Mouse (Mus musculus) gastrocnemius, adult 2 months (tissue): ENCODE data around the gene Gm11172. TPM values are rescaled to one million over a fixed set of nuclear protein-coding genes. Genes with fewer than 3 reads are reported as not detected.

Experiments used
- DNase-seq: peaks from one replicate; pipeline ENCODE4 v3.0.0; 2022
- H3K27ac ChIP-seq: fragments of 200-600 bp; 2 replicates; pipeline ENCODE4 v1.8.1; 2022; ENCODE audit warnings: mild to moderate bottlenecking
- H3K4me3 ChIP-seq: fragments of 200-600 bp; 2 replicates; pipeline ENCODE4 v1.8.1; 2022; ENCODE audit warnings: mild to moderate bottlenecking, moderate library complexity
- CTCF ChIP-seq: fragments of 200-600 bp; IDR thresholded peaks from 2 replicates; pipeline ENCODE4 v1.8.1; 2022; ENCODE audit warnings: antibody characterized with exemption, mild to moderate bottlenecking, moderate library complexity
- intact Hi-C: fragments of 180-260 bp; cut with DNase I; formaldehyde crosslinking; loops from one replicate; pipeline ENCODE4 v1.15.1; 2025
- long read RNA-seq, 2 experiments: library from polyadenylated mRNA; stranded (forward); transcript quantifications; one replicate each; pipeline ENCODE4 v2.0.0; 2021
- total RNA-seq, 2 experiments: library from RNA; stranded (reverse); gene quantifications; 2 replicates each; pipeline ENCODE4 v1.2.3; 2021

The Gm11172 gene
- not detected for total RNA-seq
- long read RNA-seq, experiment 1, result 0 reads
- long read RNA-seq, experiment 2, result 0 reads

DNA sequence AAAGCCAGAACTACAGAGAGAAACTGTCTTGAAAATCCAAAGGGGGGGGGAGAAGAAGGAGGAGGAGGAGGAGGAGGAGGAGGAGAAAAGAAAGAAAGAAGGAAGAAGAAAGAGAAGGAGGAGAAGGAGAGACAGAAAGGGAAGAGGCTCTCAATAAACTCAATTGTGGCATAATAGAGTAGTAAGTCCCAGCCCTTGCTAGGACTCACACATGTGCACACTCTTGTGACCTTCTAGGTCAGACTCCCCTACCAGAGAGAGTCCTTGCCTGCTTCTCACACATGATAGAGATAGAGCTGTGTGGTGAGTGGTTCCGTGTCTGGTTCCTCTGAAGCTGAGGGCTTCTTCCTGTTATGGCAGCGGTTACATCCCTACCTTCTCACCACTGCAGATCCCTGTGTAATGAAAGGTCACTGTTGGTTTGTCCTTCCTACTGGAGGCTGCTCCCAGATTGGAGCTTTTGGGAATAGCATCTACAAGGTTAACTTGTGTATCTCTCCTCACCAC lies at the start of gene Gm11172:
Gene Gm11172, plus strand, starts transcription at position 51 of the 507 bp plus-strand sequence.
- H3K27ac ChIP-seq, result no peak within 1 kb of the TSS
- TF ChIP-seq CTCF, result no peak
- H3K4me3 ChIP-seq, result no peak within 1 kb of the TSS
- no peak for DNase-seq
- intact Hi-C loops, result no loop called here

DNA sequence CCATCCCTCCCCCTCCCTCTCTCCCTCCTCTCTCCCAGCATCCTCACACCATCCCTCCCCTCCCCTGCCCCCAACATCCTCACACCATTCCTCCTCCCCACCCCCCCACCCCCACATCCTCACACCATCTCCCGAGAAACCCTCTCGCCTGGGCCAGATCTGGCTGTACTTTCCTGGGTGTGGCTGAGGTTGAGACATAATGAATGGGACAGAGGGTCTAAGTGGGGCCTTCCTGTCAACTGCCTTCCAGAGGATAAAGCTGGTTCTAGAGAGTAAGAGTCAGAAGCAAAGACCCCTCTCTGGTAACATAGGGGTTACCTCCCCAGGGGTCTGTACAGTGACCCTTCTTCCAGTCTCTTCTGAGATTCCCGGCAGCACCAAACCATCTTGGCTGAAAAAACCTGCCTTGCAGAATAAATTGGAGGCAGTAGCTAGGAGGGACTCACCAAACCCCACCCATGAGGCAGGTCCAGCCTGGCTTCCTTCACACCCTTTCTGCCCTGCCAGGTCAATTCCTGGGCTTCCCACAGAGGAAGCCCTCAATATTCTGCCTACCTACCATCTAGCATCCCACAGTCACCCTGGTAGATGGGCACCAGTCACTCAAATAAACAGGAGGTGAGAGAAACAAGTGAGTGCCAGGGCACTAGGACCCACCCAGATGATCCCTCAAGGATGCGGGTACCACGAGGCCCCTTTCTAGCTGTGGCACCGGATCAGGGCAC lies 49.0 kb upstream of the Gm11172 start:
- intact Hi-C loops, result no loop called here
- TF ChIP-seq CTCF, result no peak
- no peak overlapping the region for H3K27ac ChIP-seq
- H3K4me3 ChIP-seq, result no peak overlapping the region
- no peak for DNase-seq

DNA sequence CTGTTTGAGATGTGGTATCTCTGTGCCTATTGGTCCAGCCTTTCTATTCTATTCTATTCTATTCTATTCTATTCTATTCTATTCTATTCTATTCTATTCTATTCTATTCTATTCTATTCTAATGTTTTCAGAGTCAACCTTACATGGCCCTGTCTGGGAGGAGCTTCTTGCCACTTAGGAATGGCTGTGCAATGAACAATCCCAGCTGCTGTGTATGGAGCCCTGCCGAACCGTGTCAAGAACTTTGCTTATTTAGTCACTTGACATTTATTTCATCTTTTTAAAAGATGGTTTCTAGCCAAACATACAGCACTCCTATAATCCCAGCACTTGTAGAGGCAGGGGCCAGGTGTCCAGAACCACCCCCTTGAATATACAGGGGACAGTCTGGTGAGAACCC lies 48.4 kb upstream of the Gm11172 start:
- no peak for DNase-seq
- TF ChIP-seq CTCF, result no peak
- intact Hi-C loops, result no loop called here
- no peak overlapping the region for H3K27ac ChIP-seq
- no peak overlapping the region for H3K4me3 ChIP-seq

DNA sequence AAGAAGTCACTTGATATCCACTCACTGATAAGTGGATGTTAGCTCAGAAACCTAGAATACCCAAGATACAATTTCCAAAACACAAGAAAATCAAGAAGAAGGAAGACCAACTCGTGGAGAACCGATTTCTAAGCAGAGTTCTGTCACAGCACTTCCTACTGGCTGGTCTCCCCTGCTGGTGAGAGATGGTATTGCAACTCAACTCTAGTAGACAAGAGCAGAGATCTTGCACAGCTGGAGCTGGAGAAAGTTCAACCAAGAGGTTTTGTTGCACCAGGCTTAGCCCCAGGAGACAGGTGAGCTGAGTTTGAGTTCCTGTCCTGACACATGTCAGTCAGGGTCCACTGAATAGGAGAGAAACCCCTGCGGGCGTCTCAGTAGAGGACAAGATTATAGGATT lies 45.6 kb upstream of the Gm11172 start:
- TF ChIP-seq CTCF, result peak; percentile 89
- peak; percentile 61 for DNase-seq
- H3K27ac ChIP-seq, result no peak overlapping the region
- H3K4me3 ChIP-seq, result no peak overlapping the region
- intact Hi-C loops, result loop anchor here (5.0 kb wide), 3 partner anchors 100 to 200 kb away; no protein-coding TSS in a partner anchor

DNA sequence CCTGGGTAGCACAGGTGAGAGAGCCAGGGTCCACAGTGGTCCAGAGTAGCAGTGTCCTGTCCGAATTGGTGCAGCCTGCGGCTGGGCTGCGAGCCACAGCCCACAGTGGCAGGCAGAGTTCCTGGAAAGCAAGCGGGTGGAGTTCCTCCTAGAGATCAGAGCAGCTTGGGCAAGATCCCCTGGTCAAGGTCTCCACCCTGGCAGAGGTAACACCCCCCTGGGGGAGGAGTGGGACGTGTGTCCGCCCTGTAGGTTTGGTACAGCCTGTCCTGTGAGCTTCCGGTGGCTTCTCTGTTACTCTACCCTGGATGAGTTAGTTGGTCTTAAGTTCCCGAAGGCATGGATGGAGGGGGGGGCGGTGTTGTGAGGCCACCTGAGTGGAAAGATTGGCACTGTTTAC lies 43.9 kb upstream of the Gm11172 start:
- TF ChIP-seq CTCF, result no peak
- no peak overlapping the region for H3K27ac ChIP-seq
- intact Hi-C loops, result loop anchor here (5.0 kb wide), 3 partner anchors 102 to 202 kb away; no protein-coding TSS in a partner anchor
- DNase-seq, result no peak
- no peak overlapping the region for H3K4me3 ChIP-seq

DNA sequence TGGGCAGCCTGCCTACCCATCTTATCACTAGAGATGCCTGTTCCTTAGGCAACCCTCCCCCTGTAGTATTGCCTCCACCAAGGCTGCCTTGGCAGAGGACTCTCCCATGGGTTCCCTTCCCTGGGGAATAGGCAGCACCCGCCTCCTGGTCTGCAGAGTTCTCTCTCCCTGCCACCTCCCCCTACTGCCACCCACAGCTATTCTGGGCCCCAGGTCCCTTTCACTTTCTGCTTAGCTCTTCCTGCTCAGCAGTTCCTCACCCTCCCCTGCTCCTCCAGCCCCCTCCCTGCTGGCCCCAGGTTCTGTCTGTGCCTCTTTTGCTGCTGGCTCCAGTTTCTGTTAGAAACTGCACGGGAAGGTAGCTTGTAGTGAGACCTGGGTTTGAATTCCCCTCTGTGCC lies 43.1 kb upstream of the Gm11172 start:
- TF ChIP-seq CTCF, result no peak
- intact Hi-C loops, result loop anchor here (5.0 kb wide), 3 partner anchors 102 to 202 kb away; no protein-coding TSS in a partner anchor
- no peak for DNase-seq
- Histone ChIP-seq H3K4me3 (no peak overlapping the region), H3K27ac (no peak overlapping the region)

DNA sequence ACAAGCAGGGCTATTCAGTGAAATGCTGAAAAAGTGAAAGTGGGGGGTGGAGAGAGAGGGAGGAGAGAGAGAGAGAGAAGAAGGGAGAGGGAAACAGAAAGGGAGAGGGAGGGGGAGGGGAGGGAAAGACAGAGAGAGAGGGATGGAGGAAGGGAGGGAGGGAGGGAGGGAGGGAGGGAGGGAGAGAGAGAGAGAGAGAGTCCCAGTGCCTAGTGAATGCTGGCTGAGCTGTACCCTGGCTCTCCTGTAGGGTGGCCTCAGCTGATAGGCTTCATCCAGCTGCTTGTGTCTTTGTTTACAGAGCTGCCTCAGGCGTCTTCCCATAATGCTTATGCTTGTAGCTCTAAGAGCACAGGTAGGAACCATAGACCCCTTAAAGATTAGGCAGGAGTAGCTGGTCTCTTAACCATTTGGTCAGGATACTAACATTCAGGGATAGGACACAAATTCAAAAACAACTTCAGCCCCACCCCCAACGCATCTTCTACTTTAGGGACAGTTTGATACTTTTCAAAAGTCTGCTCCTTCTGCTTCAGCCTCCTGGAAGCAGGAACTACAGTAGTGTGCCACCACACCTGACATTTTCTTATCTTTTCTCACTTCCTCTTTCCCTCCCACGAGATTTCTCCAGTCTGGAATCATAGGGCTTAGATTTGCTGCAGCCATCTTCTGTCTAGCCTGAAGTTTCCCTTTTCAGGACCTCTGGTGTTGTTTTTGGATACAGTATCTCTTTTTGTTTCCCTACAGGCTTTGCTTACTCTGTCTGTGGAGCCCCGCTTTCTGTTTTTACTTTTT lies 42.0 kb upstream of the Gm11172 start:
- intact Hi-C loops, result no loop called here
- no peak for DNase-seq
- TF ChIP-seq CTCF, result no peak
- H3K27ac ChIP-seq, result no peak overlapping the region
- H3K4me3 ChIP-seq, result no peak overlapping the region

DNA sequence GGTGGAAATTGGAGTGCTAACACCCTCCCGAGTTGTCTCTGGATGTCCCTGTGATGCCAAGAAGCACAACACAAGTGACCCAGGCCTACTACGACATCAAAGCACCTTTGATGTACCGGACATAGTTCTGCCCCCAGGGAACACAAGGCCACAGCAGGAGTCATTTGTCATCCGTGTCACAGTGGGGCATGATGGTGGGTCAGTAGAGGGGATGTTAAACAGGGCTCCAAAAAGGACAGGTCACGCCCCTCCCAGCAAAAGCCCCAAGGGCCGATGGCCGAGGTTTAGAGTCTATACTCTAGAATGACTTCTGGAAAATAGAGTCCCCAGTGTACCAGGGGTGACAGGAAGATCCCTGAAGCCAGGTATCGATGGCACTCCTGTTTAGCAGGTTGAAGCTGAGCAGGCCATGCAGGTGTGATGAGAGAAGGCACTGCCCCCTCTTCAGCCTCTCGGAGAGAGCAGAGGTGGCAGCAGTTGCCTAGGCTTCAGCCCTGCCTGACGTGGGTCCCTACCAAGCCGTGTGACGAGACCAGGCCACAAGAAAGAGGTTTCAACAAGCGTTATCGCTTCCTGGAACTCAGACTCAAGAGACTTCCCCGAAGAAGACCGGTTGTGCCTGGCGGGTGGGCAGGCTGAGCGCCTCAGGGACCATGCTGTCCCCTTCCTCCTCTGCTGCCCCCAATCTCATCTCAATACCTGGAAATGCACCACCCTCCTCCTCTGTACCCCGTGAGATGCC lies 40.8 kb upstream of the Gm11172 start:
- intact Hi-C loops, result no loop called here
- Histone ChIP-seq H3K4me3 (no peak overlapping the region), H3K27ac (no peak overlapping the region)
- DNase-seq, result no peak
- no peak for TF ChIP-seq CTCF

DNA sequence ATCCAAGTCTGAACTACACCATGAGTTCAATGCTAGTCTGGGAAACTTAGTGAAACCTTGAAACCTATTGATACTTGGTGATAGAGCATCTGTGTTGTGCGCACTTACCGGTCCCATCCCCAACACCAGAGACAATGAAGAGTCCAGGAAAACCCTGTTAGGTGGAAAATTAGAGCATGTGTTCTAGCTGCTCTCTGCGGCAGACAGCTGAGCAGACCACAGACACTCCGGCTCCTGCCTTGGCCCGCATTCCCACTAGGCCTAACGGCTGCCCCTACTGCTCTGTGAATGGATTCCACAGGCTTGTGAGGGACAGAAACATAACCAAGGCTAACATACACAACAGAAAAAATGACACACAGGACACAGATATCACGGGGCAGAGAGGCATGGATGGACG lies 39.2 kb upstream of the Gm11172 start:
- H3K27ac ChIP-seq, result no peak overlapping the region
- no peak for TF ChIP-seq CTCF
- intact Hi-C loops, result no loop called here
- DNase-seq, result no peak
- H3K4me3 ChIP-seq, result no peak overlapping the region

DNA sequence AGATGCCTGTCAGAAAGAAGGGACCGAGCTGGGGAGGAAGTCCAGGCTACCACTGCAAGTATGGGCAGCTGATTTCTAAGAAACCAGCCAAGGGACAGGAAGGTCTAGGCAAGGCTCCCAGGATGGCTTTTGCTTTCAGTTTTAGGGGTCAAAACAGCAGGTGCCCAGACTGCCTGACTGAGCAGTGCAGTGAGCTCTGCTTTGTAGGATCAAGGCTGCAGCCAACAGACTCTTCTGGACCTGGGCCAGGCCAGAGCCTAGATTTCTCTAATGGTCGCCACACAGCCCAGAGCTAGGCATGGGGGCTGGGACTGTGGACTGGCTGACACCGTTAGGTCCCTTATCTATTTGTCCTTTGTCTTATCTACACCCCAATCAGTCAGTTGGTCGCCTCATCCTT lies 38.0 kb upstream of the Gm11172 start:
- no peak for TF ChIP-seq CTCF
- Histone ChIP-seq H3K4me3 (no peak overlapping the region), H3K27ac (no peak overlapping the region)
- no peak for DNase-seq
- intact Hi-C loops, result no loop called here

DNA sequence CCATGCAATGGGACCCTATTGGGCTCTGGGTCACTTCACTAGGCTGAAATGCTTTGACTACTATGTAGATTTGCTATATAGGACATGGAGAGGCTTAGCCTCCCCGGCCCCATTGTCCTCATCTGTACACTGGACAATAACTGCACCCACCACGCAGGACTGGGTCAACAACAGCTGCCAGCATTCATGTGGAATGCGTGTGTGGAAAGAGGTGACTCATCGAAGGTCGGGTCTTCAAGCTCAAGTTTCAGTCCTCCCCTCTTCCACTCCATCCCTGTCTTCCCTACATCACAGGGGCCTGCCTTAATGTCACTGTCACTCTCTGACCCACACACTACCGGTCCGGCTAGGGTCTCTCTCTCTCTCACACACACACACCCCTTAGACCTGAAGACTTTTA lies 36.4 kb upstream of the Gm11172 start:
- intact Hi-C loops, result no loop called here
- no peak for TF ChIP-seq CTCF
- peak; percentile 10 for DNase-seq
- Histone ChIP-seq H3K27ac (no peak overlapping the region), H3K4me3 (no peak overlapping the region)

DNA sequence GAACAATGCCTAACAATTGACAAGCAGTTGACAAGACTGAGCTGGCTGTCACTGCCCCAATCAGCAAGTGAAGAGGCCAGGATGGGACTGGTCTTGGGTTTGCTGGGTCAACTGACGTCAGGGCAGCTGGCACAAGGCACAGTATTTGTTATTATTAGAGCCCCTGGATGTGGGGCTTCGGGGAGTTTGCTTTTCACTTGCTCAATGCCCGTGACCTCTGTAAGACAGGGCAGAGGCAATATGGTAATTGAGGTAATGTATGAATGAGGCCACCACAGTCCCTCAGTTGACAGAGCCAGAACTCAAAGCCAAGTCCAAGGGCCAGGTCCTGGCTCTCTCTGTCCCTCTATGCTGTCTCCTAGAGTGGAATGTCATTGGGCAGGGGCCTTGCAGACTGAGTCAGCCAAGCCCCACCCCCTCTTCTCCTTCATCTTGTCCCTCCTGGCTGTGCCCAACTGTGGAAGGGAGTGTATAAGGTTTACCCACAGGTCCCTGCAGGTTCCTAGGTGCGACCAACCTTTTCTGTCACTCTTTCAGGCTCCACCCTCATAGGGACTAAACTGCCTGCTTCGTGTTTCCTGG lies 35.0 kb upstream of the Gm11172 start:
- H3K27ac ChIP-seq, result no peak overlapping the region
- TF ChIP-seq CTCF, result no peak
- DNase-seq, result peak; percentile 11
- intact Hi-C loops, result no loop called here
- no peak overlapping the region for H3K4me3 ChIP-seq
